Mouse (Mus musculus): Measurements from ENCODE around the gene Zfp827. TPM values are rescaled to one million over a fixed set of nuclear protein-coding genes. Genes with fewer than 3 reads are reported as not detected.

Gene Zfp827
- total and polyA plus RNA-seq, 2 experiments from 2014 or later = 6.1 to 23.3 TPM

GRCm38 (mm10) chr8:79079196-79079561 lies 50.9 kb downstream of the Zfp827 start:
- Histone ChIP-seq H3K4me1 (ENCODE audit: insufficient read depth) (peaks cover 5% of the 10 kb centered on the region), H3K36me3 (ENCODE audit: insufficient read depth) (peaks cover 4% of the 10 kb centered on the region), H3K27ac (ENCODE audit: low read depth, low read length) (peak overlapping the region; percentile 50; the same call in 1 of the 2 replicates), H3K4me2 (ENCODE audit: low read depth) (no peak overlapping the region), H3K9me3 (ENCODE audit: low read length) (no peaks in the 10 kb centered on the region), H3K9ac (no peak overlapping the region), H3K4me3 (ENCODE audit: low read depth, low read length) (no peak overlapping the region), H3K27me3 (ENCODE audit: insufficient read depth, low read length) (no peaks in the 10 kb centered on the region)
- DNase-seq = peak; percentile 36
- peak; percentile 32; the same call in 1 of the 2 replicates for ATAC-seq
- 61% methylated on average over 3 of the region's 3 CpGs for WGBS
- no peak for TF ChIP-seq CTCF (IDR thresholded peaks at IDR 0.05; ENCODE audit: low read depth)

- TF ChIP-seq CTCF (IDR thresholded peaks at IDR 0.05; ENCODE audit: low read depth) = no peak
- Histone ChIP-seq H3K27me3 (ENCODE audit: insufficient read depth, low read length) (no peaks in the 10 kb centered on the region), H3K4me3 (ENCODE audit: low read depth, low read length) (no peak overlapping the region), H3K36me3 (ENCODE audit: insufficient read depth) (peaks cover 4% of the 10 kb centered on the region), H3K9ac (no peak overlapping the region), H3K9me3 (ENCODE audit: low read length) (no peaks in the 10 kb centered on the region), H3K4me2 (ENCODE audit: low read depth) (no peak overlapping the region), H3K27ac (ENCODE audit: low read depth, low read length) (no peak overlapping the region), H3K4me1 (ENCODE audit: insufficient read depth) (peaks cover 5% of the 10 kb centered on the region)
- no peak for DNase-seq
- ATAC-seq = no peak
- 65% methylated on average over 6 of the region's 6 CpGs for WGBS
Measured at GRCm38 (mm10) chr8:79080096-79080739, 52.0 kb downstream of the Zfp827 start.

DNA sequence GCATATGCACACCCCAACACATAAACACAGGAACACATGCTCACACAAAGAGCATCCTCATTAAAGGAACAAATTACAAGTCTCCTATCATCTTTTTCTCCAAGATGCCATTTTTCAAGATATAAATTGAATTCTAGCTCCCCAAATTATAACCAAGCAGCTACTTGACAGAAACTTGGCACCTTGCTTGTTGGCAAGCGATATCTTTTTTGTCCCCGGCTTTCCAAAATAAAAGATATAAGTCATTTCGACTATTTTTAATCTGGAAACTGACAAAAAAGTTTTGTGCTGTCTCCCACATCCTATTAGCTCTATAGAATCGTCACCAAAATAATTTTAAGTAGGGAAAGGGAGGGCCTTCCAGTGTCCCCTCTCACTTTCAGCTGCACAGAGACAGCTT lies 53.1 kb downstream of the Zfp827 start:
- ATAC-seq = no peak
- WGBS = 47% methylated on average over 4 of the region's 4 CpGs

DNA sequence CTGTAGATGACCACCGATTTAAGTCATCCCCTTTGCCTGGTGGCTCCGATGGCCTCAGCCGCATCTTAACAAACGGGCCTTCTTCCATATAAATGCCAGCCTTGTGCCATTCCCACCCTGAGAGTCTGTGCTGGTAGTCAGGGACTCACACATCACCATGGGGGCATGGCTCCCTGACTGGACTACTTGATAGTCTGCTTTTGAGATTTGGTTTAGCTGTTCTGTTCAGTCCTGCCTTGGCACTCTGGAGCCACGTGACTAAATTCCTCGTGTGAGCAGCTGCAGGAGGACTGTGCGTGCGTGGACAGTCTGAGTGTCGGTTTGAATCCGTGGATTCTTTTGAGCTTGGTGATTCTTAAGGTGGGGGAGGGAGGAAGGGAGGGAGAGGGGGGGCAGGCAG lies 53.7 kb downstream of the Zfp827 start:
- Histone ChIP-seq H3K27me3 (ENCODE audit: insufficient read depth, low read length) (no peaks in the 10 kb centered on the region), H3K4me1 (ENCODE audit: insufficient read depth) (peaks cover 5% of the 10 kb centered on the region), H3K9me3 (ENCODE audit: low read length) (no peaks in the 10 kb centered on the region), H3K36me3 (ENCODE audit: insufficient read depth) (peaks cover 2% of the 10 kb centered on the region; the same call in 1 of the 2 replicates), H3K9ac (no peak overlapping the region), H3K27ac (ENCODE audit: low read depth, low read length) (no peak overlapping the region), H3K4me3 (ENCODE audit: low read depth, low read length) (no peak overlapping the region), H3K4me2 (ENCODE audit: low read depth) (no peak overlapping the region)
- DNase-seq (peak; percentile 44), ATAC-seq (peak; percentile 72)
- WGBS = 57% methylated on average over 10 of the region's 10 CpGs
- no peak for TF ChIP-seq CTCF (IDR thresholded peaks at IDR 0.05; ENCODE audit: low read depth)

More for the DNA sequence above, 53.1 kb downstream of the Zfp827 start:
- H3K27me3 ChIP-seq (ENCODE audit: insufficient read depth, low read length) = no peaks in the 10 kb centered on the region
- no peak overlapping the region for H3K4me3 ChIP-seq (ENCODE audit: low read depth, low read length)
- H3K9ac ChIP-seq = no peak overlapping the region
- H3K4me1 ChIP-seq (ENCODE audit: insufficient read depth) = peaks cover 5% of the 10 kb centered on the region
- H3K36me3 ChIP-seq (ENCODE audit: insufficient read depth) = peaks cover under 1% of the 10 kb centered on the region; the same call in 1 of the 2 replicates
- TF ChIP-seq CTCF (IDR thresholded peaks at IDR 0.05; ENCODE audit: low read depth) = no peak
- no peaks in the 10 kb centered on the region for H3K9me3 ChIP-seq (ENCODE audit: low read length)
- H3K4me2 ChIP-seq (ENCODE audit: low read depth) = no peak overlapping the region
- H3K27ac ChIP-seq (ENCODE audit: low read depth, low read length) = peak overlapping the region; percentile 62
- DNase-seq = peak; percentile 50

GRCm38 (mm10) chr8:79083461-79084358 lies 55.5 kb downstream of the Zfp827 start:
- DNase-seq (peak; percentile 45), ATAC-seq (no peak)
- H3K27ac ChIP-seq (ENCODE audit: low read depth, low read length) = no peak overlapping the region
- 60% methylated on average over 18 of the region's 18 CpGs for WGBS
- TF ChIP-seq CTCF (IDR thresholded peaks at IDR 0.05; ENCODE audit: low read depth) = no peak
- no peak overlapping the region for H3K4me2 ChIP-seq (ENCODE audit: low read depth)
- H3K9me3 ChIP-seq (ENCODE audit: low read length) = no peaks in the 10 kb centered on the region
- H3K9ac ChIP-seq = no peak overlapping the region
- H3K4me3 ChIP-seq (ENCODE audit: low read depth, low read length) = no peak overlapping the region
- no peaks in the 10 kb centered on the region for H3K27me3 ChIP-seq (ENCODE audit: insufficient read depth, low read length)
- H3K36me3 ChIP-seq (ENCODE audit: insufficient read depth) = peaks cover 7% of the 10 kb centered on the region; the same call in 1 of the 2 replicates
- H3K4me1 ChIP-seq (ENCODE audit: insufficient read depth) = peaks cover 5% of the 10 kb centered on the region

GRCm38 (mm10) chr8:79084359-79084820 lies 56.2 kb downstream of the Zfp827 start:
- Histone ChIP-seq H3K4me1 (ENCODE audit: insufficient read depth) (peaks cover 5% of the 10 kb centered on the region; the same call in 1 of the 2 replicates), H3K36me3 (ENCODE audit: insufficient read depth) (peaks cover 14% of the 10 kb centered on the region), H3K27me3 (ENCODE audit: insufficient read depth, low read length) (no peaks in the 10 kb centered on the region), H3K4me3 (ENCODE audit: low read depth, low read length) (no peak overlapping the region), H3K27ac (ENCODE audit: low read depth, low read length) (no peak overlapping the region), H3K4me2 (ENCODE audit: low read depth) (no peak overlapping the region), H3K9ac (no peak overlapping the region), H3K9me3 (ENCODE audit: low read length) (no peaks in the 10 kb centered on the region)
- 73% methylated on average over 3 of the region's 3 CpGs for WGBS
- DNase-seq (no peak), ATAC-seq (no peak)
- no peak for TF ChIP-seq CTCF (IDR thresholded peaks at IDR 0.05; ENCODE audit: low read depth)

GRCm38 (mm10) chr8:79094422-79094821 lies 66.2 kb downstream of the Zfp827 start:
- H3K36me3 ChIP-seq (ENCODE audit: insufficient read depth) = peaks cover 7% of the 10 kb centered on the region
- no peaks in the 10 kb centered on the region for H3K9me3 ChIP-seq (ENCODE audit: low read length)
- DNase-seq (no peak), ATAC-seq (no peak)
- TF ChIP-seq CTCF (IDR thresholded peaks at IDR 0.05; ENCODE audit: low read depth) = no peak
- no peak overlapping the region for H3K4me2 ChIP-seq (ENCODE audit: low read depth)
- no peak overlapping the region for H3K4me3 ChIP-seq (ENCODE audit: low read depth, low read length)
- H3K9ac ChIP-seq = no peak overlapping the region
- no peak overlapping the region for H3K27ac ChIP-seq (ENCODE audit: low read depth, low read length)
- no peaks in the 10 kb centered on the region for H3K27me3 ChIP-seq (ENCODE audit: insufficient read depth, low read length)
- no peaks in the 10 kb centered on the region for H3K4me1 ChIP-seq (ENCODE audit: insufficient read depth)
- 97% methylated on average over 4 of the region's 4 CpGs for WGBS

All from forebrain, postnatal 0 days (tissue).